Mouse (Mus musculus) T-helper 2 cell (primary cell): ENCODE measurements around the gene Slc22a4.

Source experiments
- in situ Hi-C: fragments of 300-600 bp; cut with MboI, MseI; formaldehyde crosslinking; loops from one replicate; pipeline ENCODE4 v1.15.1; 2025; ENCODE audit warnings: high pct_unique_total_duplicates

Gene Slc22a4

GRCm38 (mm10) chr11:54028044-54028951 is at the start of gene Slc22a4:
Slc22a4 (minus strand) TSS chr11:54028090.
- in situ Hi-C loops = no loop called here

DNA sequence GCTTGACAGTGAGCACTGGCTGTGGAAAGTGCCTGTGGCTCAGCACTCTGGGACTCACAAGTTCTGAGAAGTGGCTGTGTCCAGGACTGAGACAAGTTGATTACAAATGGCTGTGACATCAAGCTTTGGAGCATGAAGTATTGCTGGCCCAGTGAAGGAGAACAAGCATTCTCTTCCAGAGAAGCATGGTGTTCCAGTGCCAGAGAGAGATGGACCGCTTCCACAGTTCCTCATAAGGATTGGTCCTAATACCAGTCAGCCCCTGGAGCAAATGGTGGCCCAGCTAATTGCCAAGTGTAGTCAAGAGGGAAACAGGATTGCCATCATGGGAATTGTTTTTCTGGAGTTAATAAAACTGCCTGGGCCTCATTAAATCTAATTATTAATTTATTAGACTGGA is 48.2 kb upstream of the Slc22a4 start:
- in situ Hi-C loops = no loop called here

GRCm38 (mm10) chr11:54075353-54075752 is 47.5 kb upstream of the Slc22a4 start:
- in situ Hi-C loops = no loop called here

DNA sequence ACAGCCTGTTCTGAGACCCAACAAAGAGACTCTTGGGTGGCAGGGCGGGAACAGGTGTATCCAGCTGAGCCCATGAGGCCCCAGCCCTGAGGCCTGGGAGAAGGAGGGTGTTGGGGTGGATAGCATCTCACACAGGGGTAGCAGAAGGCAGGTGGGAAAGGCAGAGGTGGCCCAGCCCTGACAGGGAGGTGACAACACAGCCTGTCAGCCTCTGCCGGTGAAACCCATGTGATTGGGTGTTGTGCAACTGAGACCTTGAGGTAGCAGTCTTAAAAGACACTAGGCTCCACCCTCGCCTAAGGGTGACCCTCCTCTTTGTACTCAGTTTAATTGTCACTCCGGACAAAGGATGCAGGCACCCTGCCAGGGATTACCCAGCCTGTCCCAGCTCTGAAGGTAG is 45.4 kb upstream of the Slc22a4 start:
- in situ Hi-C loops = no loop called here

DNA sequence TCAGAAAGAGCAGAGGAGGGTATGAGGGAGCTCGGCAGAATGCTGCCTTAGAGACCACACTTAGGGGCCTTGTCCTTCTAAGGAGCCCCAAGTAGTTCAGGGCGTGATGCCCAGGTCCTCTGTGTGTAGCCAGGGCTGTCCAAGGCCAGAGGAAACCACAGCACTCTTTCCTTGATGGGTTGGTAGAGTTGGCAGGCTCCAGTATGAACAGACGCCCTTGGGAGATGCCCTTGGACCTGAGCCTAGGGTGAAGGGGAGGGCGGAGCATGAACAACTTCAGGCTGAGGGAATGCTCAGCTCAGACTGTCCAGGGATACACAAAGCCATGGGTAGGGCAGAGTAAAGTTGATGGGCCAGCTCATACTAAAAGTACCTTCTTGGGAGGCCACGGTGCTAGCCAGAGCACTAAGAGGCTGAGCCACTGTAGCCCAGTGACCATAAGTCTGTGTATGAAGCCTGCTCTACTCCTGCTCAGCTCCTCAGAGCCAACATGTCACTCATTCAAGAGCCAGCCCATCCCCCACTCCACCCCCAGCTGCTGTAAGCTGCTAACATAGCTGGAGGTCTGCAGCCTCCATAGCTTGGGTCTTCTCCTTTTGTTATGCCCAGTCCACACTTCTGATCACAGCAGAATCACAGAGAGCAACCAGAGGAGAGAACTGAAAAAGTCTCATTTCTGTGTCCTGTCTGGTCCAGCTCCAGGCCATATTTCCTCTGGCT is 44.0 kb upstream of the Slc22a4 start:
- in situ Hi-C loops = no loop called here

- in situ Hi-C loops = no loop called here
Observed at GRCm38 (mm10) chr11:54068520-54069371, 40.9 kb upstream of the Slc22a4 start, which contains the start of gene Pdlim4. Pdlim4 (minus strand) TSS chr11:54069014.

DNA sequence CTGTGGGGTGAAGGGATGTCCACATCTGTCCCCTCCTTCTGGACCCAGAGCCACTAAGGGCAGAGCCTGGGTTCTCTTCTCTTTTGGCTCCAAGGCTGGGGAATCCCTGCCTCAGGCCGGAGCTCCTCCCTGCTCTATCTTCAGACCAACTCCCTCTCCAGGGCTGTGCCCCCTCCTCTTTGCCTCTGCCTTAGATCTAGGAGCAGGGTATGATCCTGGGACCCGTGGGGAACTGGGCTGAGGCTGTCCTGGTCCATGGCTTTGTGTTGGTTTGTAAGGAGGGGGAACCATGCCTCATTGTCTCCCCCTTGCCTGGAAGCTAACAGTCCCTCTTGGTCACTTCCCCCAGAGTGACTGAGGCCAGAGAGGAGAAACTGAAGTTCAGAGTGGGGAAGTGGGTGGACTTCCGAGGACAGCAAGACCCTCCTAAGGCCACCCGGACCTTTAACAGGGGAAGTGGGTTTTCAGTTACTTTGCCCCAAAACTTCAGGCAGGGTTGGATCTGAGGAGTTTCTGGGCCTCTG is 40.2 kb upstream of the Slc22a4 start:
- in situ Hi-C loops = no loop called here

DNA sequence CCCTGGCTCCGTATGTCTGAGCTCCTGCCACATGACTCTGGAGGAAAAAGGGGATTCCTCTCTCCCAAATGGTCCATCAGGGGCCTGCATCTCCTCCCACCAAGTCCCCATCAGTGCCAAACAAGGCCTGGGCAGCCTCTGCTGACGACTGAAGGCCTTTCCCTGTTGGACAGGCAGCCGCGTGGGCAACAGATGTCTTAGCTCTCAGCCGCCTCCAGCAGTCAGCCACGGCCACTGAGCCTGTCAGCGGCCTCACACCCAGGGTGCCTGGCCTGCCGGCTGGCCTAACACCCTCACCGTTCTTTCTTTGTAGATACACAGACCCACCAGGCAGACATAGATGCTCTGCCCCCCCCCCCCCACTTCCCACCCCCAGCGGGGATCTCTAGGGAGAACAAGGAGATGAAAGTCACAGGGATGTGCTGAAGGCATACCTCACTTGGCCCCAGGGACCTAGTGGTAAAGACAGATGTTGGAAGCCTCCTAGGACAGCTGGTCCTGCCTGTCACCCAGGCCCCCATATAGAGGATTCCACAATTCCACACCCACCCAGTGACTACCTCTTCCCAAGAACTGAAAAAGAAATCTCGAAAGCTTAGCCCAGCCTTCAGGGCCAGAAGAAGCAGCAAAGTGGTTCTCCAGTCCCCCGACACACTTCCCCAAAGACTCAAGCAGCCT is 39.6 kb upstream of the Slc22a4 start:
- in situ Hi-C loops = no loop called here

DNA sequence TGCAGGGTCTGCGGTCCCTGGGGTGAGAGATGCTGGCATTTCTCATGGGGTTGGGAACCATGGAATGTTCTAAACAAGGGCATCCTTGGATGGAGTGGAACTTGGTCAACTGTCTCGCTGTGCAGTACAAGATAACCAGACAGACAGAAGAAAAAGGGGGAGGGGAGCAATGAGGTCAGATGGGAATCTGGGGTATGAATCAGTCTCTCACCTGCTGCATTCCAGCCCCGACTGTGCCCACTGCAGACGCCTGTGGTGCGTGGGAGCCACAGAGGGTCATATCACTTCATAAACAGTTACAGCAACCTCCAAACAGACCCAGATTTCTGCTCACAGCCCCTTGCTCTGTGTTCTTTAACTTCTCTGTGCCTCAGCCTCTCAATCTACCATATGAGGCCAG is 38.5 kb upstream of the Slc22a4 start:
- in situ Hi-C loops = no loop called here

- in situ Hi-C loops = no loop called here
Observed at GRCm38 (mm10) chr11:54065915-54066178, 38.0 kb upstream of the Slc22a4 start.

- in situ Hi-C loops = no loop called here
Observed at GRCm38 (mm10) chr11:54065106-54065914, 37.4 kb upstream of the Slc22a4 start.

DNA sequence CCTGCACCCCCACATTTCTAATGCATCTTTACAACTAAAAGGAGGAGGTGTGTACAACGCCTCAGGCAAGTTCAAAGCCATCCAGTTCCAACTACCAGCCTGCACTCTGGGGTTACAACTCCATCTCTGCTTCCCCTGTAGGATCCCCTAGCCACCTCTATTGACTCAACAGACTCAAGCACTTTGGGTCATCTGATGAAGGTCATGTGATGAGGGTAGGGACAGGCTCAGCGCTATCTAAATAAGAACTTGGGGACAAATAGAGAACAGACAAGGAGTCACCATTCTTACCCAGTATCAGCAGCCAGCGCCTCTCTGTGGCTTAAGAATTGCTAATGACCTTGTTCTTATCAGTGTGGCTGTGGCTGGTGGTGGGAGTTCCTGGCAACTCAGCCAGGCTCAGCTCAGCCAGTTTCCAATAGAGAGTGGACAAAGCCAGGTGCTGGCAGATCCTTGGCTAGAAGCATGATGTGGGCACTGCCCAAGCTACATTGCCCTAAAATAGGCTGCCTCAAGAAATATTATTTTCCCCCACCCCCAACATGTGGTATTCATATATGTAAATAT is 36.6 kb upstream of the Slc22a4 start:
- in situ Hi-C loops = no loop called here

DNA sequence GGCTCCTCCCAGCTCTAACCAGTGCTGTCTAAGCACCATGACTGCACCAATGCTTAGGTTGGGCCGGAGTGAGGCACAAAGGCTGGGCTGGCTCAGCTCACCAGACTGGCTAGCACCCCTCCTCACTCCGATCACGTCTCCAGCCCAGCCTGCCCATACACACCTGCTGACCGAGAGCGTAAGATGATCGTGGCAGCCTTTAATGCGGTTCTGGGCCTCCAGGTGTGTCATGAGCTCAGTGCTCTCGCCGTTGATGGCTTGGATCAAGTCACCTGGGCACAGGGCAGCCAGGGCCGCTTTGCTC is 35.5 kb upstream of the Slc22a4 start:
- in situ Hi-C loops = no loop called here

DNA sequence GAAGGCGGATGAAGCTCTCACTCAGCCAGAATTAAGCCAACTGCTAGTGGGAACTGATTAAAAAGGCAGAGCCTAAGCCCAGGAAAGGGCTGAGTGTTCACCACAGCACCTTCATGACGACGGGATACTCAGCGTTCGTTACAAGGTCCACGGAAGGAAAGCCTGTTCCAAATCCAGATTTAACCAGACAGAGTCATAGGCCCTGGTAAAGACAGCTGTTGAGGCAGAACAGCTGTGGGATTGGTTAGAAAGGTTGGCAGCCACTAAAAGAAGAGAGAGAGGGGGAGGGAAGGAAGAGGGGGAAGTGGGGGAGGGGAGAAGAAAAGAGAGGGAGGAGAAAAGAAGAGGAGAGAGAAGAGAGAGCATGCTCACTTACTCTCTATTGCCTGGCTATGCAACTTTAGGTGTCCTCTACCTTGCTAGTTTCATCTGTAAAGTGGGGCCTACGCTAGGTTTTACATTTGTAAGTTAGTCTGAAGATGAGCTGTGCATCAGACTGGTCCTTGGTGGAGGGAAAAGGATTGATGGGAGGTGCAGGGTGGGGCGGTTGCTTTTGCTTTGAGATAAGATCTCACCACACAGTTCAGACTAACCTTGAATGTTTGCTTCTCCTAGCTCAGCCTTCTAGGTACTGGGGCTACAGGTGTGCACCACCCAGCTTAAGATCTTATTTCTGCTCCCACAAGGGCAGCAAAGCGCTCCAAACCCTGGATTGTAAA is 35.0 kb upstream of the Slc22a4 start:
- in situ Hi-C loops = no loop called here

DNA sequence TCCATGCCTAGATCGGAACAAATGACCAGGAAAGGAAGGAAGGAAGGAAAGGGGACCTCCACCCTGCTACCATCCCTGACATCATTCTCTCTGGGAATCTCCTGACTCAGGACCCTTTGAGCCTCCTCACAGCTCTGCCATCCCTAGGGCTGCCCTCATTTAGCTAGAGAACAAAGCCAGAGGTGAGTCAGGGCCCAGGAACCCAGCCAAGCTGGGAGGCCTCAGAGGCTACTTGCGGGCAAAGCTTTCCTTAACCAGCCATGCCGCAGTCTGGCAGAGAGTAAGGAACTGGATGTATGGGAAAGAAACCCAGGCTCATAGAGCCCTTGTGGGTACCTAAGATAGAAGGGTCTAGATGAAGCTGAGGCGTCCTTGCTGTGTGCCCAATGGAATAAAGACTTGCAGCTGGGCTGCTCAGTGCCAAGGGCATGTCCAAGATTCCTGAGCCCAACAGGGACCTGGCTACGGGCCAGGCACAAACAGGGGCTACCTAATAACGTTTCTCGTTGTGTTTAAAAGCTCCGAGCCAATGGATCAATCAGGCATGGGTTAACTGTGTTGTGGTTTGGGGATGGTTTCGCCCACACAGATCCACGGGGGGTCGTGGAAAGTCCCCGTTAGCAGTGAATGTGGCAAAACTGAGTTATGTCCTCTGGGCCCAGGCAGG is 34.3 kb upstream of the Slc22a4 start:
- in situ Hi-C loops = no loop called here

GRCm38 (mm10) chr11:54060316-54060715 is 32.4 kb upstream of the Slc22a4 start:
- in situ Hi-C loops = no loop called here

DNA sequence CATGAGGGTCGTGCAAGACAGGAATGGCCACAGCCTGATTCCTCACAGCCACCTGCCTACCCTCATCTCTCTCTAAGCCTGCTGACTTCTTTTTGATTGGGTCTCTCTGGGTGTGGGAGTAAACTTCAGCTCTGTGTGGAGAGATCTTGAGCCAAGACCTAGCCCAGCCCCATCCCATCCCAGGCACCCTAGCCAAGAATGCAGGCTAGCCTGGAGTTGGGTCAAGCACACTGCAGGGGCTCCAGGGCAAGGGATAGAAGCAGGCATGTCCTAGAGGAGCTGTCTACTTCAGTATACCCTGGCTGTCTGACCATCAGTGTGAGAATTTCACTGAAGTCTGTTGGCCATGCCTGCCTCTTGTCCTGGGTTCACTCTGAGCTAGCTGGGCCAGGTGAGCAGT is 31.6 kb upstream of the Slc22a4 start:
- in situ Hi-C loops = loop anchor here (5.0 kb wide), 1 partner anchor 57 kb away; no protein-coding TSS in a partner anchor

DNA sequence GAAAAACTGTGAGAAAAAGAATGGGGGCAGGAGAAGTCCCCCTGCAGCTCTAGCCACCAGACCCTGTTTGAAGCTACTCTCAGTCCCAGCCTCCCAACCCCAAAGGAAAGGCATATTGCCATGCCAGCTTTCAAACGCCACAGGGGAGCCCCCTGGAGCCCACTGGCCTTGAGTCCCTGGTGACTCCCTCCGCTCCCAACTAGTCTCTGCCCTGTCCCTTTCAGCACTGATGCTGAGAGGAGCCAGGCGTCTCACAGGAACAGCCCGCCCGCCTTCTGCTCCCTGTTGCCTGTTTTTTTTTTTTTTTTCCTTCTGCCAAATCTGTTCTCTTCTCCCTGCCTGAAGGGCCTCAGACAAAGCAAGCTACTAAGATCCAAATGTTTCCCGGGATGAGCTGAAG is 30.8 kb upstream of the Slc22a4 start:
- in situ Hi-C loops = loop anchor here (5.0 kb wide), 1 partner anchor 56 kb away; no protein-coding TSS in a partner anchor

GRCm38 (mm10) chr11:54058056-54058617 is 30.2 kb upstream of the Slc22a4 start:
- in situ Hi-C loops = loop anchor here (5.0 kb wide), 1 partner anchor 56 kb away; no protein-coding TSS in a partner anchor
